Mouse (Mus musculus) stomach, postnatal 0 days (tissue): ENCODE data around the gene Fam198a.

Experiments
- CTCF ChIP-seq: IDR thresholded peaks from 2 replicates; pipeline ENCODE4 v1.5.1; 2016; ENCODE audit warnings: antibody characterized with exemption, low read depth, mild to moderate bottlenecking, moderate library complexity
- EP300 ChIP-seq: optimal IDR thresholded peaks from 2 replicates; pipeline ENCODE3; 2016; ENCODE audit warnings: antibody characterized with exemption

- TF ChIP-seq CTCF = no peak
- no peak for TF ChIP-seq EP300
These were observed 45.8 kb upstream of the Fam198a start for GRCm38 (mm10) chr9:121904946-121905345.
